Mouse (Mus musculus): ENCODE measurements around the gene Btbd16.

GRCm38 (mm10) chr7:130773171-130773830, 568 bp upstream of the Btbd16 start:
- TF ChIP-seq CTCF (IDR thresholded peaks at IDR 0.05; ENCODE audit: borderline replicate concordance, extremely low read depth, insufficient read depth, insufficient read length) (peak; percentile 62), POLR2A (IDR thresholded peaks at IDR 0.05; ENCODE audit: borderline replicate concordance, extremely low read depth, insufficient read depth, insufficient read length, poor library complexity, severe bottlenecking) (no peak)

Measured in brain, embryonic 14.5 days (tissue).